Mouse (Mus musculus) mouse trophoblast stem cell (cell line): Measurements from ENCODE around the gene Kcnq5.
"Not testable (repeated sequence)": the region's sequence is repeated elsewhere in the genome, so short reads cannot be mapped to it uniquely, and the experiment has no call there.

Experiments used
- in situ Hi-C, 2 experiments: fragments of 300-500 bp; cut with MseI, MboI; formaldehyde crosslinking; loops; 2 replicates in 1 of 2; 3 replicates in 1 of 2; pipeline ENCODE4 v1.15.1; 2025

Kcnq5 gene

GRCm38 (mm10) chr1:21488645-21489044 lies 473.1 kb downstream of the Kcnq5 start:
- in situ Hi-C loops = no loop called here

- in situ Hi-C loops = no loop called here
These were observed 475.5 kb downstream of the Kcnq5 start for GRCm38 (mm10) chr1:21486266-21486665.

GRCm38 (mm10) chr1:21469311-21469710 lies 492.4 kb downstream of the Kcnq5 start:
- in situ Hi-C loops = loop anchor here in 1 of 2 experiments (25.0 kb wide), 1 partner anchor 493 kb away; the partner anchor contains the start of gene Kcnq5

GRCm38 (mm10) chr1:21466431-21466830 lies 495.3 kb downstream of the Kcnq5 start:
- in situ Hi-C loops = loop anchor here in 1 of 2 experiments (25.0 kb wide), 1 partner anchor 496 kb away; the partner anchor contains the start of gene Kcnq5

- in situ Hi-C loops = loop anchor here in 1 of 2 experiments (25.0 kb wide), 1 partner anchor 501 kb away; the partner anchor contains the start of gene Kcnq5
These were observed 500.6 kb downstream of the Kcnq5 start for GRCm38 (mm10) chr1:21460941-21461689.

GRCm38 (mm10) chr1:21458581-21458980 lies 503.2 kb downstream of the Kcnq5 start:
- in situ Hi-C loops = loop anchor here in 1 of 2 experiments (25.0 kb wide), 1 partner anchor 504 kb away; the partner anchor contains the start of gene Kcnq5

GRCm38 (mm10) chr1:21455971-21456370 lies 505.8 kb downstream of the Kcnq5 start:
- in situ Hi-C loops = loop anchor here in 1 of 2 experiments (25.0 kb wide), 1 partner anchor 506 kb away; the partner anchor contains the start of gene Kcnq5

- in situ Hi-C loops = no loop called here
These were observed 513.5 kb downstream of the Kcnq5 start for GRCm38 (mm10) chr1:21448227-21448626.

- in situ Hi-C loops = no loop called here
These were observed 525.0 kb downstream of the Kcnq5 start for GRCm38 (mm10) chr1:21436753-21437152.

- in situ Hi-C loops = no loop called here
These were observed 526.9 kb downstream of the Kcnq5 start for GRCm38 (mm10) chr1:21434853-21435252.

- in situ Hi-C loops = no loop called here
These were observed 530.1 kb downstream of the Kcnq5 start for GRCm38 (mm10) chr1:21431666-21432065.

- in situ Hi-C loops = no loop called here
These were observed 533.7 kb downstream of the Kcnq5 start for GRCm38 (mm10) chr1:21428079-21428478.

GRCm38 (mm10) chr1:21425654-21426053 lies 536.1 kb downstream of the Kcnq5 start:
- in situ Hi-C loops = no loop called here

GRCm38 (mm10) chr1:21419370-21419769 lies 542.4 kb downstream of the Kcnq5 start:
- in situ Hi-C loops = loop anchor here (10.0 kb wide), 1 partner anchor 845 kb away; no protein-coding TSS in a partner anchor

GRCm38 (mm10) chr1:21412197-21412555 lies 549.6 kb downstream of the Kcnq5 start:
- in situ Hi-C loops = loop anchor here (10.0 kb wide), 1 partner anchor 853 kb away; no protein-coding TSS in a partner anchor

- in situ Hi-C loops = loop anchor here (10.0 kb wide), 1 partner anchor 853 kb away; no protein-coding TSS in a partner anchor
These were observed 550.2 kb downstream of the Kcnq5 start for GRCm38 (mm10) chr1:21411331-21412196.

GRCm38 (mm10) chr1:21407266-21407665 lies 554.5 kb downstream of the Kcnq5 start:
- in situ Hi-C loops = no loop called here

- in situ Hi-C loops = no loop called here
These were observed 558.9 kb downstream of the Kcnq5 start for GRCm38 (mm10) chr1:21402804-21403203.

GRCm38 (mm10) chr1:21391138-21391671 lies 570.5 kb downstream of the Kcnq5 start:
- in situ Hi-C loops = no loop called here

- in situ Hi-C loops = no loop called here
These were observed 578.5 kb downstream of the Kcnq5 start, which contains the start of gene Khdc1b for GRCm38 (mm10) chr1:21383256-21383655. TSS of gene Khdc1b (plus strand) at chr1:21383556.

- in situ Hi-C loops = not testable (repeated sequence)
These were observed 593.7 kb downstream of the Kcnq5 start, which contains the start of gene Khdc1c for GRCm38 (mm10) chr1:21368031-21368430. TSS of gene Khdc1c (plus strand) at chr1:21368331.
